Mouse (Mus musculus) kidney, adult 18-20 months (tissue): ENCODE measurements around the gene Fam189a1.

ENCODE experiments used
- DNase-seq: peaks from one replicate; pipeline ENCODE4 v3.0.0; 2021

Gene Fam189a1

GRCm38 (mm10) chr7:64872743-64873241, 283.6 kb downstream of the Fam189a1 start, which contains the start of gene Nsmce3:
TSS of gene Nsmce3 (minus strand) at chr7:64872997.
- peak; percentile 97 for DNase-seq

DNA sequence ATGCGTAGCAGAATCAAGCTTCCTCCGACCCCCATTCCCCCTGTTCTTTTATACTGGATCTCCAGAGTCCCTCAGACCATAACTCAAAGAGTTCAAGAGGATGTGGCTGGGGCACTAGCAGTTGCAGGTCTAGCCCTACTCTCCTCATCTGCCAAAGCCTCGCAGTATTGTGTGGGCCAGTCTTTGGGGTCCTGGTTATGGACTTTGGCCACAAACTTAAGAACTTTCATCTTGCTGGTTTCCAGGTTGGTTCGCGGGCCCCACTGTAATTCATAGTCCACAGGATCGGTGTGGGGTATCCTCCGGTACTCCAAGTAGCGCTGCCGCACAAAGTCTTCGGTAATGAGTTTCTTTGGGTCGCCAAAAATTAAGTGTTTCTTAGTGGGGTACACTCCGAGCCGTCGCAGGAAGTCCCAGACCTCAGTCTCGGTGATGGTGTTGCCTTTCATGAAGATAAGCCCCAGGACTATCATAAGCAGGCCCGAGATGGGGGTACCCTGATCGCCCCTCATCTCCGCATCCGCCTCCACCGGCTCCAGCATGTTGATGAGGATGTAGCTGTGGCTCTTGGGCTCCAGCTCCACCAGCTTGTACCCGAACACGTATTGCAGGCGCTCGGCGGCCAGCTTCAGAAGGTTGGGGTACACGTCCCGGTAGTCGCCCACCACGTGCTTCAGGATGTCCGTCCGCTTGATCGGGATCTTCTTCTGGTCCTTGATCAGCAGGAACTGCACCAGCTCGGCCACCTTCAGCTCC, 284.2 kb downstream of the Fam189a1 start:
- DNase-seq, result no peak

GRCm38 (mm10) chr7:64869549-64870065, 286.8 kb downstream of the Fam189a1 start:
- DNase-seq, result no peak

GRCm38 (mm10) chr7:64863538-64863937, 292.8 kb downstream of the Fam189a1 start:
- no peak for DNase-seq

- no peak for DNase-seq
These were observed 293.4 kb downstream of the Fam189a1 start for GRCm38 (mm10) chr7:64862978-64863377.

- DNase-seq, result no peak
These were observed 299.8 kb downstream of the Fam189a1 start for GRCm38 (mm10) chr7:64856526-64857082.

GRCm38 (mm10) chr7:64855976-64856375, 300.4 kb downstream of the Fam189a1 start:
- no peak for DNase-seq

DNA sequence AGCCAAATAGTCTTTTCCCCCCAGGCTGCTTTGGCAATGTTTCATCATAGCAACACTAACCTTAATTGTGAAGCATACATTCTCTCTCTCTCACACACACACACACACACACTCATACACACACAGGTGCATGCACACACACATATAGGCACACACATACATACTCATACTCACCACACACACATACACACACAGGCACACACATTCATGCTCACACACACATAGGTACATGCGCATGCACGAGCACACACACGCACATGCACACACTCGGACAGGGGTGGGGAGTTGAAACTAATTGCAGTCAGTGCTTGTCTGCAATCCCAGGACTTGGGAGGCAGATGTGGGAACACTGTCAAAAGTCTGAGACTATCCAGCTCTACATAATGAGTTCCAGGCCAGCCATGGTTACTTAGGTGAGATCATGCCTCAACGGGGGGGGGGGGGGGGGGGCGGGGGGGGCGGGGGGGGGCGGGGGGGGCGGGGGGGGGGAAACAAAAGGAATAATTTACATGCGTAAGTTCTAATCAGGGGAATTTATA, 300.9 kb downstream of the Fam189a1 start:
- no peak for DNase-seq

DNA sequence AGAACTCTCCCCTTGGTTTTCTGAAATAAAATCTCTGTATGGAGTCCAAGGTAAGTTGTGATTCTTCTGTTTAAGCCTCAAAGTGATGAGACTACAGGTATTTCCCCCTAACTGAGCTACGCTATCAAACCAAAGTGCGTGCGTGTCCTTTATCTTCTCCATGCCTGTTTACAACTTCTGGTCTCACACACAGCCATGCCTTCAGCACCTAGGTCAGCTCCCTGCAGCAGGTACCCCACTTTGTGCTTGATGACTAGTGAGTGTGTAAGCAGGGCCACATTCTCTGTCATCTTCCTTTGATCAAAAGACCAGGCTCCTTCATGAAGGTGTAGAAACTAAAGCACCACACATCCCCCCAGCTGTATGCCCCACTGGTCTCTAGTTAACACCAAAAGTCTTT, 305.6 kb downstream of the Fam189a1 start:
- no peak for DNase-seq

DNA sequence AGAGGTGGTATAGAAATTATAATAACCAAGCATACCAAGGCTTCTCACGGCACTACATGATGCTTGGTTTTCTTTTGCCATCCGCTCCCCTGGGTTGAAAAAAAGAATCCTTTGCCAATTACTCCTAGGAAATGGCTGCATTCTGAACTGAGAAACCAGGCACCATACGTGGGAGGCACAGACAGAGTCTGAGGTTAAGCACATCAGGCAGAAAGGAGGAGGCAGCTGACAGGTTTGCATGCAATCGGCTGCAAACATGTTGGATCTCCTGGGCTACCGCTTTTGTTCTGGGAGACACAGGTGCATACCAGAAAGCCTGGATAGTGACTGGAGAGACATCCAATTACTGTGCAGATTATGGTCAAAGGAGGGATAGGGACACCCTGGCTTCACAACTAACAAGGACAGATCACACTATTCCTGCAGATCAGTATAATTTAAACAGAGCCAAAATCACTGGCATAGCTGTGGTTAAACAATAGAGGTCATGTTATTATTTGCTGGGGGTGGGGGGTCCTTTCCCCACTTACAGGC, 308.9 kb downstream of the Fam189a1 start:
- DNase-seq, result no peak

DNA sequence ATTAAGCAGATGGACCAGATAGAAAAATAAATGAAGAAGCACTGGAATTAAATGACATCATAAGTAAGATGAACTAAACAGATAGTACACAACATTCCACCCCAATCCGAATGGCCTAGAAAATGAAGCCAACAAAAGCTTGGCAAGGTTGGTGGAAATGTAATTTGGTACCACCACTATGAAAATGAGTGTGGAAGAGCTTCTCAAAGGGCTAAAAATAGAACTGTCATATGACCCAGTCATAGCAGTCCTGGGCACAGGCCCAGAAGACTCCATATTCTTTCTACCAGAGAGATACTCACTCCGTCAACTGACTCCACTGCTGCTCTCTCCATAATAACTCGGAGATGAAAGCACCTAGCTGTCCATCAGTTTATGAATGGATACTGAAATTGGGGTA, 310.3 kb downstream of the Fam189a1 start:
- no peak for DNase-seq

DNA sequence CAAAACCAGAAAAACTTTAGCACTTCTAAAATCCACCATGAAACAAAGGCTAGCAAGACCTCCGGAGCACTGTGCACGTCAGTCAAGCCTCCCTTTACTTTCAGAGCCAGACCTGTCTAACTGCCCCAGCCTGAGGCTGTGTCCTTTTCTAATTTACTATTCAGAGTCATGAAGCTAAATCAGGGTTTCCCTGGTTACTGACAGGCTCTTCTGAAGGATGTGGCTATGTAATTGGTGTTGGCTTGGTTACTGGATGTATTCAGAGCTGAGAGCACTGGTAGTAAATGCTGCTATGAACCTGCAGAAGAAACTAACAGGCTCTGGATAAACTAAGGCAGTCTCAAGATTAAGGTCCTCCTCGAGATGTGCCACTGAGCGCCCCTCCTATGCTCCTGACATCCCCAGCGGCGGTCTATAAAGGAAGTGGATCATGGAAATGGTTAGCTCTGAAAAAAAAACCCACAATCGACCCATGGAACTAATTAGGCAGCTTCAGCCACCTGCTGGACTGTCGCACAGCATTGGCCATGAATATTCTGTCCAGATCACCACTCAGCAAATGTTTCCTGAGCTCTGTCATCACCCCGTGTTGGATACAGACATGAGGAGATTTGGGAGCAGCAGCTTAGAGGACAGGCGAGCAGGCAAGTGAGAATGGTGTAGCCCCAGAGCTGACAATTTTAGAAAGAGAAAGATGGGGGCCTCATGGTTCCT, 315.3 kb downstream of the Fam189a1 start:
- DNase-seq, result no peak

DNA sequence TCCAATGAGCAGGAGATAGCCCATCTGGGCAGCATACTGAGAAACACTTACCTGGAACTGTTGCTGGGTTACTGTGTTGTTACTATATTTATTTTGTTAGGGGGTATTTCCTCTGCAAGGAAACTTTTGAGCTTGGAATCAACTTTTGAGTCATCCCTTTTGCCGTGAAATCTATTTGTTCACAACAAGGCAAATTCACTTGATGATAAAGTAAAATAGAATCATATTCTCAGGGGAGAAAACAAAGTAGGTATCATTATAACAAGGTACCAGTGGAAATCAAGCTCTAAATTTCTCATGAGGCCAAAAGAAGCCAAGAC, 315.8 kb downstream of the Fam189a1 start:
- no peak for DNase-seq

GRCm38 (mm10) chr7:64839801-64840575, 316.4 kb downstream of the Fam189a1 start:
- peak; percentile 20 for DNase-seq

DNA sequence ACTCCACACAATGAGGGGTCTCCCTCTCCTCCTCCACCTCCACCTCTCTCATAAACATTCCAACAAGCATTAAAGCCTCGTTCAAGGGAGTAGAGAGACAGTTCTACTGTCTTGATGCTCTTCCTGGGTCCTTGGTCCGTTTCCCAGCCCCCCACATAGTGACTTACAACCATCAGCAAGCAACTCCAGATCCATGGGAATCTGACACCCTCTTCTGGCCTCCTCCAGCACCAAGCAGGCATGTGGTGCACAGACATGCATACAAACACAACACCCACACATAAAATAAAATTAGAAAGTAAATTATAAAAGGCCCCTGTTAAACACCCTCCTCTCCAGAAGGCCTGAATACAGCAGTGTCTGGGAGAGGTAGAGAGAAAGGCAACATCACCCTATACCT, 317.1 kb downstream of the Fam189a1 start:
- no peak for DNase-seq

- DNase-seq, result no peak
These were observed 326.0 kb downstream of the Fam189a1 start for GRCm38 (mm10) chr7:64830214-64830995.

DNA sequence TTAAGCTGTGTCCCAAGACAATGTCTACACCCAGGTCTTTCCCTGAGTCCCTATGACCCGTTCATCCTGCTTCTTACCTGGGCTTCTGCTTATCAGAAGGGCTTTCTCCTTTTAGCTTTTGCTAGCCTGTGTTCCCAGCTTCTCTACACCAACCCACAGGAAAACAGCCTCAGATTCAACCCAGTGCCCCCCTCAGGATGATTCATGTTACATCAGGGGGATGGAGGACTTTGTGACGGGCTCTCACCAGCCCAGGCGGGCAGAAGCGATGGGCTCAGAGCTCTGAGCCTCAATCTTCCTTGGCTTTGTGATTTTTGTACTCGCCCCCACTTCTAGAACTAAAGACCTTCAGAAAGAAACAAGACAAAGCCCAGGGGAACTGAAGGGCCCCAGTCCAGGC, 335.3 kb downstream of the Fam189a1 start:
- no peak for DNase-seq

DNA sequence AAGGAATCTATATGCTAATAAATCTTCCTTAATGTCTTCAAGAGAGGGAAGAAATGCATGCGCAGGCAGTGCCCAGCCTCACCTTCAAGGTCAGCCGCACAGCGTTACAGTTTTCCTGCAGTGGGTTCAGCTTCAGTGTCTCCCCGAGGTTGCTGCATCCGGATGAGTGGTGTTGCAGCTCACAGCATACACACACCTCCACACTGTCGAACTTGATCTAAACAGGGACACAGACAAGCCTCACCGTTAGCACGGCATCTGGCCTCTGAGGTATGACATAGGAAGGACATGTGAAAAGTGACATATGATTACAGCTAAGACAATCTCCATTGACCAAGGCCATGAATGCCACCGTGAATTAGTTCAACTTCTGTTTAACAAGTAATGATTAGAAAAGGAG, 336.7 kb downstream of the Fam189a1 start:
- DNase-seq, result no peak

- no peak for DNase-seq
These were observed 347.5 kb downstream of the Fam189a1 start for GRCm38 (mm10) chr7:64808876-64809275.

DNA sequence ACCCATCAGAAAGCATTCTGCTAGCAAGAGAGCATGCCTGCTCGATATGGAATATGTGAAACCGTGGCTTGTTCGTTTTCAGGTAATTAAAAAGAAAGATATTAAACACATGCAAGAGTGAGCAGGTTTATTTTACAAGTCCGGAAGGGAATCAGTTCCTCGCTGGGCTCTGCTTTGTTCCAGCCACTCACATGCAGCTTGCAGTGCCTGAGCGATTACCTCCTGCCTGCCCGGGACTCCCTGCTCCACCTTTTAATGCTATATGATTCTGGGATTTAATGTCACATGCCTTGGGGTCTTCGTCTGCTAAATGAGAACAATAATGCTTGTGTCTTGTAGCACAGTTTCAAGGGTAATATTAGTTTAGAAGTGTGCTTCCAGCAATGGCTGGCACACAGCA, 351.3 kb downstream of the Fam189a1 start:
- DNase-seq, result no peak

DNA sequence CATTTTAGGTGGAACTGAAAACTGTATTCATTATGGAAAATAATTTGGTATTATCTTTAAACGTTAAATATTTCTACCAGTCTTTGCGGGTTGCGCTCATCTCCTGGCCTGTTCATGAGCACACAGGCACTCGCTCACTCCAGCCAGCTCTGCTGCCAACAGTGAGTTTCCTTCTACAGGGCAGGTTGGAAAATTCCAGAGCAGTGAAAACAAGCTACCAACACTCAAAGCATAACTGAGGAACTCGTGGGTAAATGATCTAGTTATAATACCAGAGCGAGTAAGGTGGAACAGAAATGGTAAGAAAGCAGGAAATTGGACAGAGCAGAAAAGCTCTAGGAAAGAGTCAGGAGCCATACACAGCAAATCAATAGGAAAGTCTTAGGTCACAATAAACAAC, 360.8 kb downstream of the Fam189a1 start:
- no peak for DNase-seq

GRCm38 (mm10) chr7:64792031-64792430, 364.3 kb downstream of the Fam189a1 start:
- DNase-seq, result peak; percentile 16
